Mouse (Mus musculus): Measurements from ENCODE around the gene Tmcc3. TPM values are rescaled to one million over a fixed set of nuclear protein-coding genes. Genes with fewer than 3 reads are reported as not detected.

Gene Tmcc3
- polyA plus RNA-seq, 1 experiment = 31.5 TPM

GRCm38 (mm10) chr10:94332358-94333137 lies 20.8 kb downstream of the Tmcc3 start:
- DNase-seq (ENCODE audit: low read depth) = no peak

DNA sequence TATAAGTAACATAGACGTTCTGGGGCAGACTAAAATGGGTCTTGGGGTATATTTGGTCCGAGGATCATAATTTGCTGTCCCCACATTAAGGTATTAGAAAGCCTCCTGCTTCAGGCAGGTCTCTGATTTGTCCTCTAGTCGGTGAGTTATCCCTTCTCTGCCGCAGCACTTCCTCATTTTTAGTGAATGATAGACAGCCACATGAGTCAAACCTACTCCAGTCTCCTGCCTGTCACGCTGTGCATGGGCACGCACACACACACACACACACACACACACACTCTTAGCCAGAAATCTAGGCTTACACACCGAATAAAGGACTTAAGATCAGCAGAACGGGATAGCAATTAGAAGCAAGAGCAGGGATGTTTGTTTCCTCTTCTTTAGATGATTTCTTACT lies 21.6 kb downstream of the Tmcc3 start:
- no peak for DNase-seq (ENCODE audit: low read depth)

DNA sequence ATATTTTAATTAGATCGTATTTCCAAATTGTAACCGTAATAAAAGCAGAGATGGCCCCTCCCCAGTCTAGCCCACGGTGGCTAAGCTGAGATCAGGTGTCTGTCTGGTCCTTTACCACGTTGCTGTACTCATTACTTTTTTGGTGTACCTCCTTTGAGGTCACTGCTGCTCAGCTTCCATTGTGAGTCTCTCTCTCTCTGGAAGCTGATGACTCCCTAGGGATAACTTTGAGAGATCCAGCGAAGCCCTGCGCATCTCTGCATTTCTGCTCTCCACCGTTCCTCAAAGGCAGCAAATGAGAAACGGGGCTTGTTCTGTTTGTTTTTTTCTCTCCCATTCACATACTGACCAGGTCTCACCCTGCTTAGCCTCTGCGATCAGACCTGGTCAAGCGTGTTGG lies 23.3 kb downstream of the Tmcc3 start:
- DNase-seq (ENCODE audit: low read depth) = no peak

DNA sequence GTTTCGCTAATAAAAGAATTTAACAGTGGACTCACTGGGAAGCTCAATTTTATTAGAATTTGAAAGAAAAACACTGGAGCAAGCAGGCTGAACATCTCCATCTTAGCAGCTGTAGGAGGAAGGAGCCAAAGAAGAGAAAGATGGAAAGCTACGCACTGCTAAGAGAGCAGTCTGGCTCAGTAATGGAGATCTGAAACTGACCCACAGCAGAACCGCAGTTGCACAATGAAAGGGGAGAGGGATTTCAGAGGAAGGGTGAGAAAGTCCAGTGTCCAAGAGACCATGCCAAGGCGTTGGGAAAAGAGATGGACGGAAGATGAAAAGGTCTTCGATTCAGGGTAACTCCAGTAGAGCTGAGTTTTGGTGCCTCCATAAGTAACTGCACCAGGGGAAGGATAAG lies 24.3 kb downstream of the Tmcc3 start:
- no peak for DNase-seq (ENCODE audit: low read depth)

- no peak for DNase-seq (ENCODE audit: low read depth)
Observed at GRCm38 (mm10) chr10:94341501-94341900, 29.8 kb downstream of the Tmcc3 start.

DNA sequence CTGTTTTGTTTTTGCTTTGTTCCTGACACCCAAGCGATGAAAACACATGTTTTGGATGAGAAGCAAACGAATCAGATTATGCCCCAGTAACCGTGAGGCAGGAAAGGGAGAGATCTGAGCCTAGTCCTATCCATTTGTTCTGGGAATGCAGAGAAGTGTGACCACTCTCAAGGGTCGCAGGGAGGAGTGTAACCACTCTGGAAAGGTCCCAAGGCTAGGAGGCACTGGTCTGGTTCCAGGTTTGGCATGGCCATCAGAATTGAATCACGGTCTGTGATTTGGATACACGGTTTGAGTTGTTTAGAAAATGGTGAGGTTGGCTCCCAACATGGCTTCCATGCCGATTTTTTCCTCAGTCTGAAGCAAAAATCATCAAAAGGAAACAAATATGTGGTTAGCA lies 30.5 kb downstream of the Tmcc3 start:
- no peak for DNase-seq (ENCODE audit: low read depth)

DNA sequence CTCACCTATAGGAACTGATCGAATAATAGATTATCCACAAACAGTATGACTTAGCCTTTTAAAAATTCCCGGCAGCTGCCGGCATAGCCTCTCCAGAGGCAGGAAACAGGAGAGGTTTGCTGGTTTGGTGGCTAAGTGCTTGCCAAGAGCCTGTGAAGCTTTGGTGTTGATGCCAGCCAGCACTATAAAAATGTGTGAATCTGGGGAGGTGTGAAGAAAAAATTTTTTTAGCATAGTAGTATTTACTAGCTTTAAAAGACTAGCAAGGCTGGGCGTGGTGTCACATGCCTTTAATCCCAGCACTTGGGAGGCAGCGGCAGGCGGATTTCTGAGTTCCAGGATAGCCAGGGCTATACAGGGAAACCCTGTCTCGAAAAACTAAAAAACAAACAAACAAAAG lies 31.8 kb downstream of the Tmcc3 start:
- DNase-seq (ENCODE audit: low read depth) = no peak

DNA sequence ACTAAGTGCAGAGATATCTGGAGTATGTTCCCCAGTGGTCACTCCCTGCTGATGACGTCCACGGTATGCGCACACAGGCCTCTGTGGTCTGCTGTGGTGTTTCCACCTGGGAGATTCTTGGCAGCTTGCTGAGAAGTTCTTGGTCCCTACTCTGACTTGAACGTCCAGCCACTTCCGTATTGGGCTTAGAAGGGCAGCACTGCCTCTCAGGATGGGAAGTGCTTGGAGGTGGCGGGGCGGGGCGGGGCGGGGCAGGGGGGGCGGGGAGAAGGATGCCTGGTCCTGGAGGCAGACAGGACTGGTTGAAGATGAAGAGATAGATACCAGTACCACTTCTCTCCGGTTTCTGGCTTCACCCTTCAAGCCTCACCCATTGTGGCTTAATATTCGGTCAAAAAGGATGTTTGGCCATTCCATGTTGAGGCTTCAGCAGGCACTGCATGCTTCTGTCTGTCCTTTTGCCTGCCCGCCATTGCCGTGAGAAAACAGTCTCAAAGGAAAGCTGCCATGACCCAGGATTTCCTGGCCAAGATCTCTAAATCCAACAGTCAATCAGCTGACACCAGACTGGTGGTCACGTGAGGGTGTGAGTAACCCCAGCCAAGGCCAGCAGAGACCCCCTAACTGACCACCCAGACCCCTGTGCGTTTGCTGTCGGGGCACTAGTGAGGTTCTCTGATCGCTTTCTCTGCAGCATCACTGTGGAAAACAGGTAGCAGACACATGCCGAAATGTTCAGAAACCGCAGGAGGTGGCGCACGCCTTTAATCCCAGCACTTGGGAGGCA lies 33.1 kb downstream of the Tmcc3 start:
- DNase-seq (ENCODE audit: low read depth) = no peak

DNA sequence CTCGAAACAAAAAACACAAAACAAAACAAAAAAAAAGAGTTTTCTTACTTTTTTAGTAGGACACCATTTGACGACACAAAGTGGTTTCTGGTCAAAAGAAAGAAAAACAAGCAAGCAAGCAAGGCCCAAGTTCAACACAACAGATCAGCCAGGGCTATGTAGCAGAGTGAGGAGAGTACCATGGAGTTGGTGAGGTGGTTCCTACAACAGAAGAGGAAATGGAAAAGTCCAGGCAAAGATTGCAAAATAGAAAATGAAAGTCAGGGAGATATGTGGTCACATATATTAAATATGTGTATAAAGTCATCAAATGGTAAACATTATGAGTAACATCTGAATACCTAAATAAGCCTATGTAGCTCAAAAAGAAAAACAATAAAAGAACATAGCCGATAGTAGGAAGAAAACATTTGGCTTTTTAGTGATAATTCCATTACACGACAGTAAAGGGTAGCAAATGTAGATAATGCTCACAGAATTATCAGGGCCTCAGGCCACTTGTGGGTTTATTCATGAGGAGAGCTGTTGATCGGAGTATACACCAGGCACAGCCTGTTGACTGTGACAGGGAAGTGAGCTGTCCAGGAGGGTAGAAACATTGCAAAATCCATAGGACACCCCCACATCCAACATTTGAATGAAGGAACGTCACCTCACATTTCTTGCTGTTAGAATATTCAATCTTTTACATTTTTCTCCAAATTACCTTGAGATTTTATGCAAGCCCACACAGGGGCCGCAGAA lies 33.9 kb downstream of the Tmcc3 start:
- no peak for DNase-seq (ENCODE audit: low read depth)

DNA sequence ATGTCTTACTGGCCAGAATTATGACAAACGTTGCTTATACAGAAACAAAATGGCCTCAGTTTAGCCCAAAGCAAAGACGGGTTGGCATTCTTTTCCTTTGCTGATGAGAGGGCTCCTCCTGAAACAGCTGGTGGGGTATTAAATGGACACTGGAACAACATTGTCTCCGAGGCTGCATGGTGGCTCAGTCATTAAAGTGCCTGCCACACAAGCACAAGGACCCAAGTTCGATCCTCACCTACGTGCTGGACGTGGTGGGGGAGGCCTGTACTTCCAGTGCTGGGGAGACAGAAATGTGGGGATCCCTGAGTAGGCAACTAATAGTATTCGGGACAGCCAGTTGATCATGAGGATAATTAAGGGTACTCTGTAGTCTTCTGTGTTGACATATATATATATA lies 34.8 kb downstream of the Tmcc3 start:
- no peak for DNase-seq (ENCODE audit: low read depth)

DNA sequence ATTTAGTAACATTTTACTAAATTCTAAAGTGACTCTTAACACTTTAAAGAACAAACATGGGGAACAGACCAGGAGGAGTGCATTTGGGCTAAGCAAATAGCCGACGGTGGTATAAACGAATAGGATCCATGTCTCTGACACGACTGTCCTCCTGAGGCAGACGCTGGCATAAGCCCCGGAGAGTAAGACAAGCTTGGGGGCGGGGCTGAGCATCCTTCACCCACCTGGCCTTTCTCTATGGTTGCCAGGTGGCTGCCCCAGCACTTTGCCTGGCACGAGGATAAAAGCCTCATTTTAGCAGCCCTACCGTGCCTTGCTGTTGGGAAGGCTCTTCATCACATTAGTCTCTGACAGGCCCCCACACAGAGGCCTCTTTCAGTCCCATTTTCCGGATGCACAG lies 35.5 kb downstream of the Tmcc3 start:
- DNase-seq (ENCODE audit: low read depth) = no peak

GRCm38 (mm10) chr10:94347959-94348358 lies 36.2 kb downstream of the Tmcc3 start:
- DNase-seq (ENCODE audit: low read depth) = no peak

GRCm38 (mm10) chr10:94350207-94350606 lies 38.5 kb downstream of the Tmcc3 start:
- DNase-seq (ENCODE audit: low read depth) = no peak

GRCm38 (mm10) chr10:94350896-94351661 lies 39.3 kb downstream of the Tmcc3 start:
- DNase-seq (ENCODE audit: low read depth) = no peak

- DNase-seq (ENCODE audit: low read depth) = no peak
Observed at GRCm38 (mm10) chr10:94352172-94352876, 40.6 kb downstream of the Tmcc3 start.

DNA sequence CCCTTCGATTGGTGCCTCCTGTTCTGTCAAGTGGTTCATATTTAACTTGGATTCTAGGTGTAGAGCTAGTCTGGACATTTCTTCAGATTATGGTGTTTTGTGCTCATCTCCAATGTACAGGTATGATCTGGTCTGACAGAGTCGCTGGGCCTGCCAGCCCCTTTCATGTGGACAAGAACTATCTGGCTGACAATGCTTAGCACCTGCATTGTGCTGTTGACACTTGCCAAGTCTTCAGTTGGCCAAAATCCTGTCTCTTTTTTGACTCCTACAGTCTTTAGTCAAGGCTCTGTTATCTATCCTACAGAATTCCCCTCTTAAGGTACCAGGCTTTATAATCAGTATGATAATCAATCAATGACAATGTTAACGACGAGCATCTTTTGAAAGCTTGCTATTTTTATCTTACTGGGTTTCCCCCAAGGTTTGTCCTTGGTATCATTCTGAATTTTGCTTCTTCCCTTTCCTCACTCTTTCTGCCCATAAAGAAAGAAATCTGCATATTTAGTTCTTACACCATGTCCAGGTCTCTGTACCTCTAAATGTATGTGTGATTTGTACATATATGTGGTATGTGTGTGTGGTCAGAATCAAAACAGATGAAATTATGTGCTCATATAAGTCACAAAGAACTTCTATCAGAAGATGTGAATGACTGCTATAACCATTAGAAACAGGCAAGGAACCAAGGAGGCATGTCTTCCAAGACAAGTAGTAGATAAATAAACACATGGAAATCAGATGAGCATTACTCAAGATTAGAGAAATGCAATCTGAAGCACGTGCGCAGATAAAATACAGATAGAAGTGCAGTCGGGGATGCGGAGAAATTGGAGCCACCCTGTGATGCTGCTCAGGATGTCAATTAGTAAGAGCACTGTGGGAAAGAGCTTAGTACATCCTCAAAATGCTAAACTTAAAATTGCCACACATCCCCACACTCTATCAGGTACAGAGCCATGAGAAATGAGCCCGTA lies 41.4 kb downstream of the Tmcc3 start:
- no peak for DNase-seq (ENCODE audit: low read depth)

- DNase-seq (ENCODE audit: low read depth) = no peak
Observed at GRCm38 (mm10) chr10:94354005-94354404, 42.3 kb downstream of the Tmcc3 start.

DNA sequence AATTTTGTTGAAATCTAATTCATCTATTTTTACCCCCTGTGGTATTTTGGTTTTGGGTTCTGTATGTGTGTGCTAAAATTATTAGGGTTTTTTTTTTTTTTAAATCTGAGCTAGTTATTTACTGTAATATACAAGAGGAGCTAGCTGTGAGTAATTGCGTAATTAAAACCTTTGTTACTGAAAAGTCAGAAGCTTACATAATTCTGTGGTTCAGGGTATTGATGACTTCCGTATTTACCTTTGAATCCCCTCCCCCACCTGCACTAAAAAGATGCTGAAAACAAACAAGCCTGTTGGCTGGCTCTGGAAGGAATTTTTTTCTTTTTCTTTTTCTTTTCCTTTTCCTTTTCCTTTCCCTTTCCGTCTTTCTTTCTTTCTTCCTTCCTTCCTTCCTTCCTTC lies 42.7 kb downstream of the Tmcc3 start:
- no peak for DNase-seq (ENCODE audit: low read depth)

DNA sequence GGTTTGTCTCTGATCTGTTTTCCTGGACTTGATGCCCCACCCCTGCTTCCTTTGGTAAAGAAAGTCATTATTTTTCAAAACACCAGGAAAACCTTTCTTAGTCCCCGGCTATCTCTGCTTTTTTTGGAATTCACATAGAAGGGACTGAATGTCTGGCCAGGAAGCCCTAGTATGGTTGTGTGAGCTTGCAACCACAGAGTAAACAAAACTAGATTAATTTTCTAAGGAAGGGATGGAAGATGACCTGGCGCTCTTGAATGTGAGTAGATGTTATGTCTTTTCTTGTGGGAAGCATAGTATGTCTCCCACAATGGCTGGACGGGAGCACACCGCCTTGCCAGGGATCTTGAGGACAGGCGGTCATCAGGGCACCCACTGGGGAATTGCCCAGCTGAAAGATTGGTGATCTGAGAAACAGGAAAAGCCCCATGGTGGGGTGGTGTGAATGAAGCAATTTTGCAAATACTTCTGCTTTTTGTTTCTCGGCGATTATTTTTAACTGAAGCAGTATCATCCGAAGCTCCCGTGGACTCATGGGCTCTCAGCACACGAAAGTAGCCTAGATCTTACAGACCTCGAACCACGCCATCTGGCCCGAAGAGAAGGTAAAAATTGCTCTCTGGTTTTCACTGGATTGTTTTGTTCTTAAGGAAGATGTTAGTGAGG lies 44.9 kb downstream of the Tmcc3 start:
- DNase-seq (ENCODE audit: low read depth) = no peak

All from gonadal fat pad, adult 2 months (tissue).